Mouse (Mus musculus) bone marrow, adult 2 months (tissue): Measurements from ENCODE around the gene Gm2174.

ENCODE experiments used
- CTCF ChIP-seq: fragments of 200-500 bp; IDR thresholded peaks from 2 replicates; pipeline ENCODE4 v1.5.1; 2011; ENCODE audit warnings: low read length, control low read depth; ENCODE audit not compliant: control insufficient read depth, insufficient read depth
- POLR2A ChIP-seq: fragments of 200-500 bp; IDR thresholded peaks from 2 replicates; pipeline ENCODE4 v1.6.1; 2011; ENCODE audit warnings: low read depth, mild to moderate bottlenecking, control low read depth, low read length, borderline replicate concordance; ENCODE audit not compliant: control insufficient read depth

- TF ChIP-seq POLR2A: peak; percentile 67; the same call in 1 of the 2 replicates
- peak; percentile 25; the same call in 1 of the 2 replicates for TF ChIP-seq CTCF
Observed at GRCm38 (mm10) chrX:56455372-56456246, 7.8 kb downstream of the Gm2174 start.
